Mouse (Mus musculus) right cerebral cortex, adult 18-20 months (tissue): ENCODE data around the gene Olfr1299.

Source experiments
- DNase-seq: peaks from one replicate; pipeline ENCODE4 v3.0.0; 2022; ENCODE audit warnings: mixed read lengths

The Olfr1299 gene

GRCm38 (mm10) chr2:111661119-111661518 lies at the start of gene Olfr1299:
Gene Olfr1299, plus strand, starts transcription at chr2:111661419.
- DNase-seq: no peak

- DNase-seq: no peak
Measured at GRCm38 (mm10) chr2:111626397-111626796, 34.8 kb upstream of the Olfr1299 start, which contains the start of gene Olfr1297. Gene Olfr1297, minus strand, starts transcription at chr2:111626497.

- no peak for DNase-seq
Measured at GRCm38 (mm10) chr2:111649101-111649500, 12.1 kb upstream of the Olfr1299 start, which contains the start of gene Olfr1298. Gene Olfr1298, minus strand, starts transcription at chr2:111649201.
